Mouse (Mus musculus) neural tube, embryonic 13.5 days (tissue): ENCODE measurements around the gene Zfp593. TPM values are rescaled to one million over a fixed set of nuclear protein-coding genes. Genes with fewer than 3 reads are reported as not detected.

ENCODE experiments used
- ATAC-seq: fragments of 200-750 bp; cut with Nextera tagmentation; 2 replicates; pipeline ENCODE4 v1.8.0; 2017; ENCODE audit warnings: low read depth, mild to moderate bottlenecking, moderate TSS enrichment, moderate library complexity
- H3K27ac ChIP-seq: fragments of 300-500 bp; sonication (generic); replicated peaks from 2 replicates; pipeline ENCODE4 v1.5.1; 2015; ENCODE audit warnings: moderate library complexity, mild to moderate bottlenecking, inconsistent platforms
- H3K27me3 ChIP-seq: fragments of 300-500 bp; sonication (generic); 2 replicates; pipeline ENCODE4 v1.6.1; 2015; ENCODE audit warnings: mild to moderate bottlenecking, inconsistent platforms
- H3K36me3 ChIP-seq: fragments of 300-500 bp; sonication (generic); 2 replicates; pipeline ENCODE4 v1.6.1; 2015; ENCODE audit warnings: mild to moderate bottlenecking, inconsistent platforms
- H3K4me1 ChIP-seq: fragments of 300-500 bp; sonication (generic); replicated peaks from 2 replicates; pipeline ENCODE4 v1.6.1; 2015; ENCODE audit warnings: inconsistent platforms
- H3K4me2 ChIP-seq: fragments of 300-500 bp; sonication (generic); 2 replicates; pipeline ENCODE4 v1.6.1; 2015; ENCODE audit warnings: inconsistent platforms, mild to moderate bottlenecking, moderate library complexity
- H3K4me3 ChIP-seq: fragments of 300-500 bp; sonication (generic); 2 replicates; pipeline ENCODE4 v1.5.1; 2015; ENCODE audit warnings: mild to moderate bottlenecking, inconsistent platforms
- H3K9ac ChIP-seq: fragments of 300-500 bp; sonication (generic); 2 replicates; pipeline ENCODE4 v1.6.1; 2015; ENCODE audit warnings: moderate library complexity, mild to moderate bottlenecking, inconsistent platforms
- H3K9me3 ChIP-seq: fragments of 300-500 bp; sonication (generic); 2 replicates; pipeline ENCODE4 v1.6.1; 2016; ENCODE audit warnings: inconsistent platforms
- WGBS: fragments of 180-500 bp; shearing (Covaris S2); methylation state at CpG from one replicate; pipeline ENCODE4 v1.1.7; 2015; 5-methylcytosine and 5-hydroxymethylcytosine counted together
- polyA plus RNA-seq: library from polyadenylated mRNA; unstranded; fragments of >200 nt; fragmentation: Nextera tagmentation; extraction: Ambion mirVana; gene quantifications from 2 replicates; pipeline ENCODE4 v1.2.1, GENCODE M21; 2015

Zfp593 gene
- polyA plus RNA-seq, 1 experiment from 2014 or later, result 15.7 TPM

- WGBS, result 2% methylated on average over 13 of the region's 13 CpGs
- Histone ChIP-seq H3K36me3 (no peaks in the 10 kb centered on the region), H3K27me3 (peaks cover 70% of the 10 kb centered on the region), H3K9me3 (no peaks in the 10 kb centered on the region), H3K27ac (peak within 1 kb of the TSS; percentile 23; the same call in 1 of the 2 replicates), H3K4me2 (peak within 1 kb of the TSS; percentile 83), H3K4me3 (peak within 1 kb of the TSS; percentile 57), H3K9ac (peak within 1 kb of the TSS; percentile 50), H3K4me1 (peaks cover 81% of the 10 kb centered on the region)
- no peak for ATAC-seq
Observed at GRCm38 (mm10) chr4:134253722-134254324, 8.4 kb upstream of the Zfp593 start, which contains the start of gene Grrp1. Gene Grrp1, minus strand, starts transcription at chr4:134254106.

GRCm38 (mm10) chr4:134252911-134253721 is 7.7 kb upstream of the Zfp593 start:
- Histone ChIP-seq H3K9ac (peak overlapping the region; percentile 50), H3K27me3 (peaks cover 76% of the 10 kb centered on the region), H3K9me3 (no peaks in the 10 kb centered on the region), H3K27ac (peak overlapping the region; percentile 23; the same call in 1 of the 2 replicates), H3K4me2 (peak overlapping the region; percentile 83), H3K36me3 (no peaks in the 10 kb centered on the region), H3K4me1 (peaks cover 81% of the 10 kb centered on the region), H3K4me3 (peak overlapping the region; percentile 57)
- 4% methylated on average over 15 of the region's 15 CpGs for WGBS
- ATAC-seq, result no peak

GRCm38 (mm10) chr4:134252131-134252910 is 6.9 kb upstream of the Zfp593 start:
- 2% methylated on average over 22 of the region's 22 CpGs for WGBS
- Histone ChIP-seq H3K27ac (peak overlapping the region; percentile 83), H3K4me1 (peaks cover 81% of the 10 kb centered on the region), H3K4me3 (peak overlapping the region; percentile 57), H3K9ac (peak overlapping the region; percentile 85), H3K9me3 (no peaks in the 10 kb centered on the region), H3K36me3 (no peaks in the 10 kb centered on the region), H3K27me3 (peaks cover 84% of the 10 kb centered on the region), H3K4me2 (peak overlapping the region; percentile 83)
- ATAC-seq, result peak; percentile 1; the same call in 1 of the 2 replicates

- H3K9ac ChIP-seq, result peak overlapping the region; percentile 85
- peaks cover 91% of the 10 kb centered on the region for H3K27me3 ChIP-seq
- peaks cover 73% of the 10 kb centered on the region for H3K4me1 ChIP-seq
- WGBS, result under 1% methylated on average over 74 of the region's 91 CpGs
- H3K9me3 ChIP-seq, result no peaks in the 10 kb centered on the region
- peak overlapping the region; percentile 57 for H3K4me3 ChIP-seq
- H3K4me2 ChIP-seq, result peak overlapping the region; percentile 83
- peak overlapping the region; percentile 83 for H3K27ac ChIP-seq
- H3K36me3 ChIP-seq, result no peaks in the 10 kb centered on the region
- ATAC-seq, result peak; percentile 42
Observed at GRCm38 (mm10) chr4:134251241-134252130, 6.1 kb upstream of the Zfp593 start.

GRCm38 (mm10) chr4:134250930-134251240 is 5.5 kb upstream of the Zfp593 start:
- 10% methylated on average over 10 of the region's 10 CpGs for WGBS
- Histone ChIP-seq H3K27me3 (peaks cover 94% of the 10 kb centered on the region), H3K4me2 (peak overlapping the region; percentile 83), H3K27ac (peak overlapping the region; percentile 83), H3K9ac (peak overlapping the region; percentile 85), H3K4me1 (peaks cover 72% of the 10 kb centered on the region), H3K9me3 (no peaks in the 10 kb centered on the region), H3K36me3 (no peaks in the 10 kb centered on the region), H3K4me3 (peak overlapping the region; percentile 57)
- ATAC-seq, result no peak

GRCm38 (mm10) chr4:134250116-134250929 is 4.9 kb upstream of the Zfp593 start:
- H3K27ac ChIP-seq, result no peak overlapping the region
- 6% methylated on average over 27 of the region's 27 CpGs for WGBS
- peaks cover 70% of the 10 kb centered on the region for H3K4me1 ChIP-seq

GRCm38 (mm10) chr4:134249651-134250050 is 4.3 kb upstream of the Zfp593 start:
- H3K27me3 ChIP-seq, result peaks cover 82% of the 10 kb centered on the region
- H3K4me2 ChIP-seq, result peak overlapping the region; percentile 83
- H3K9me3 ChIP-seq, result no peaks in the 10 kb centered on the region
- under 1% methylated on average over 30 of the region's 30 CpGs for WGBS
- peak overlapping the region; percentile 85 for H3K9ac ChIP-seq
- H3K4me3 ChIP-seq, result peak overlapping the region; percentile 57
- peaks cover 69% of the 10 kb centered on the region for H3K4me1 ChIP-seq
- peak; percentile 41; the same call in 1 of the 2 replicates for ATAC-seq
- H3K27ac ChIP-seq, result no peak overlapping the region
- no peaks in the 10 kb centered on the region for H3K36me3 ChIP-seq

More at GRCm38 (mm10) chr4:134250116-134250929, 4.9 kb upstream of the Zfp593 start:
- Histone ChIP-seq H3K36me3 (no peaks in the 10 kb centered on the region), H3K27me3 (peaks cover 89% of the 10 kb centered on the region), H3K9me3 (no peaks in the 10 kb centered on the region), H3K4me3 (peak overlapping the region; percentile 57), H3K9ac (peak overlapping the region; percentile 85), H3K4me2 (peak overlapping the region; percentile 83)
- ATAC-seq, result no peak

GRCm38 (mm10) chr4:134246719-134247258 is 1.4 kb upstream of the Zfp593 start, which contains the start of gene Gm30191:
Gene Gm30191, plus strand, starts transcription at chr4:134246935.
- Histone ChIP-seq H3K27ac (no peak within 1 kb of the TSS), H3K9ac (peak within 1 kb of the TSS; percentile 87; the same call in 1 of the 2 replicates), H3K4me2 (peak within 1 kb of the TSS; percentile 96), H3K4me1 (peaks cover 52% of the 10 kb centered on the region), H3K36me3 (0 out of 2 replicates have a peak, but pooled peaks cover 5% of the 10 kb centered on the region), H3K4me3 (peak within 1 kb of the TSS; percentile 85), H3K27me3 (peaks cover 54% of the 10 kb centered on the region), H3K9me3 (no peaks in the 10 kb centered on the region)
- 68% methylated on average over 7 of the region's 7 CpGs for WGBS
- no peak for ATAC-seq

- Histone ChIP-seq H3K4me2 (no peak overlapping the region), H3K36me3 (0 out of 2 replicates have a peak, but pooled peaks cover 5% of the 10 kb centered on the region), H3K9me3 (no peaks in the 10 kb centered on the region), H3K4me3 (no peak overlapping the region), H3K27ac (no peak overlapping the region), H3K9ac (0 out of 2 replicates have a peak overlapping the region, but pooled peaks have one; percentile 87), H3K27me3 (peaks cover 48% of the 10 kb centered on the region), H3K4me1 (peaks cover 47% of the 10 kb centered on the region)
- ATAC-seq, result no peak
- WGBS, result 31% methylated on average over 4 of the region's 4 CpGs
Observed at GRCm38 (mm10) chr4:134246256-134246655, 864 bp upstream of the Zfp593 start.
